Mouse (Mus musculus) kidney, adult 8-10 months (tissue): ENCODE results near the gene Glt8d1.

Source experiments
- DNase-seq, 2 experiments: peaks; one replicate each; pipeline ENCODE4 v3.0.0; 2022

Glt8d1 gene

GRCm38 (mm10) chr14:31001307-31002205 lies at the start of gene Glt8d1, which contains the start of gene Spcs1:
Gene Glt8d1, plus strand, starts transcription at chr14:31001400.
Gene Spcs1, minus strand, starts transcription at chr14:31001672.
- DNase-seq: peak; percentile 82 to 88

- DNase-seq: no peak
Observed at GRCm38 (mm10) chr14:30958517-30958916, 42.7 kb upstream of the Glt8d1 start.

GRCm38 (mm10) chr14:30959031-30959430 lies 42.2 kb upstream of the Glt8d1 start:
- no peak for DNase-seq

- DNase-seq: peak; percentile 37 to 43
Observed at GRCm38 (mm10) chr14:30960366-30960765, 40.8 kb upstream of the Glt8d1 start.

GRCm38 (mm10) chr14:30974204-30974603 lies 27.0 kb upstream of the Glt8d1 start:
- DNase-seq: peak in 1 of 2 experiments; percentile 23

GRCm38 (mm10) chr14:30976222-30976621 lies 25.0 kb upstream of the Glt8d1 start:
- DNase-seq: peak; percentile 57 to 67

GRCm38 (mm10) chr14:30996417-30996816 lies 4.8 kb upstream of the Glt8d1 start:
- DNase-seq: no peak

GRCm38 (mm10) chr14:31000356-31000755 lies 844 bp upstream of the Glt8d1 start:
- DNase-seq: no peak

- DNase-seq: peak in 1 of 2 experiments; percentile 12
Observed at GRCm38 (mm10) chr14:31000816-31001306, 339 bp upstream of the Glt8d1 start.

- no peak for DNase-seq
Observed at GRCm38 (mm10) chr14:31004527-31004926, 3.3 kb downstream of the Glt8d1 start.

- no peak for DNase-seq
Observed at GRCm38 (mm10) chr14:31006779-31007178, 5.6 kb downstream of the Glt8d1 start.

- no peak for DNase-seq
Observed at GRCm38 (mm10) chr14:31011588-31011987, 10.4 kb downstream of the Glt8d1 start.

GRCm38 (mm10) chr14:31013928-31014327 lies 12.7 kb downstream of the Glt8d1 start:
- DNase-seq: no peak

GRCm38 (mm10) chr14:31016063-31016462 lies 14.9 kb downstream of the Glt8d1 start:
- DNase-seq: no peak

- peak in 1 of 2 experiments; percentile 9 for DNase-seq
Observed at GRCm38 (mm10) chr14:31017854-31018253, 16.7 kb downstream of the Glt8d1 start.

- DNase-seq: peak; percentile 97
Observed at GRCm38 (mm10) chr14:31018860-31019291, 17.7 kb downstream of the Glt8d1 start, which contains the start of the genes Pbrm1 and Gnl3. Gene Pbrm1, plus strand, starts transcription at chr14:31019138. Gene Gnl3, minus strand, starts transcription at chr14:31019152.

GRCm38 (mm10) chr14:31019331-31020205 lies 18.4 kb downstream of the Glt8d1 start:
- DNase-seq: peak; percentile 64 to 66

GRCm38 (mm10) chr14:31022579-31022978 lies 21.4 kb downstream of the Glt8d1 start:
- peak in 1 of 2 experiments; percentile 28 for DNase-seq

- no peak for DNase-seq
Observed at GRCm38 (mm10) chr14:31025785-31026184, 24.6 kb downstream of the Glt8d1 start.

GRCm38 (mm10) chr14:31045296-31045695 lies 44.1 kb downstream of the Glt8d1 start:
- no peak for DNase-seq

GRCm38 (mm10) chr14:31045817-31046216 lies 44.6 kb downstream of the Glt8d1 start:
- no peak for DNase-seq
